Comparison of ENCODE assay signal across 13 mouse cellular contexts in the genomic region with DNA sequence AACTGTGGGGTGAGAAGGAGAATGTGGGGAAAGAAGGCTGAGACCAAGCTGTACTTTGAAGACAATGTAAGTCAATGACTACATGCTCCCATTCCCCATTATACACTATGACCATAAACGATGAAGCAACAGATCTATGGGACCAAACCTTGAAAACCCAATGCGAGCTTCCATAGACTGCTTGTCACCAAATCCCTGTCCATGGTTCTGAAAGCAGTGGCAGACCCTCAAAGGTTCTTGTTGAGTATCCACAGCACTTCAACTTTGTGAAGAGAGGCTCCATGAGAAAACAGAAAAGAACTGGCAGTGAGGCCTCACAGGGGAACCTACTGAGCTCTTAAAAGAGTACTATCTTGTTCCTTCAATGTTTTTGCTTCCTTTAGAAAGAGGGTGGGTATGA.
A peak's percentile ranks its signal among the peaks of the same experiment; 100 is the strongest.
DNase-seq lines count a peak whose midpoint lies in the region; ATAC-seq lines count a peak whose summit lies in the region.
"Had no signal": no experiment of that assay in that cellular context is flagged by ENCODE, and none has a peak within 500 bp of the region (broad histone marks: within the 10 kb centered on the region; RNA-seq: fewer than 3 reads in every experiment).

No protein-coding gene starts in this region.

- ATAC-seq in kidney, embryonic 15.5 days (replicated peaks; ENCODE audit: low FRiP score) = no peak

- no peaks in the 10 kb centered on the region for H3K27me3 ChIP-seq in kidney, embryonic 15.5 days
- H3K27me3 ChIP-seq: embryonic facial prominence, embryonic 13.5 days; megakaryocyte, embryonic 14.5 days had no signal

- intact Hi-C loops in left cerebral cortex, postnatal 4 days (cut with DNase I) = no loop called here

- no peak overlapping the region for H3K4me3 ChIP-seq in kidney, embryonic 15.5 days (replicated peaks)
- H3K4me3 ChIP-seq: embryonic facial prominence, embryonic 13.5 days; left cerebral cortex, adult 2 months; megakaryocyte, embryonic 14.5 days had no signal

- WGBS in kidney, embryonic 15.5 days = 62% methylated on average over 2 of the region's 2 CpGs

- H3K27ac ChIP-seq in kidney, embryonic 15.5 days = no peak overlapping the region
- H3K27ac ChIP-seq: embryonic facial prominence, embryonic 13.5 days; left cerebral cortex, adult 2 months had no signal

- DNase-seq in adrenal gland, postnatal 14 days = peak; percentile 9
- DNase-seq in adrenal gland, postnatal 36 days = no peak
- DNase-seq in lung, postnatal 10 days = peak; percentile 10
- DNase-seq in lung, adult 18-20 months = no peak
- DNase-seq in embryo, embryonic 11.5 days (ENCODE audit: low read depth, low spot score) = peak; percentile 39
- peak; percentile 56 for DNase-seq in retina, postnatal 1 day
- DNase-seq in left cerebral cortex, postnatal 4 days = no peak
- DNase-seq: adrenal gland, postnatal 25 days; B cell, adult 2 months had no signal

- no peak overlapping the region for H3K4me2 ChIP-seq in kidney, embryonic 15.5 days
- H3K4me2 ChIP-seq: embryonic facial prominence, embryonic 13.5 days had no signal

- no peaks in the 10 kb centered on the region for H3K36me3 ChIP-seq in kidney, embryonic 15.5 days
- H3K36me3 ChIP-seq: embryonic facial prominence, embryonic 13.5 days had no signal

- H3K4me1 ChIP-seq in kidney, embryonic 15.5 days = no peaks in the 10 kb centered on the region
- H3K4me1 ChIP-seq: embryonic facial prominence, embryonic 13.5 days; megakaryocyte, embryonic 14.5 days had no signal

- no peaks in the 10 kb centered on the region for H3K9me3 ChIP-seq in kidney, embryonic 15.5 days (replicated peaks)
- H3K9me3 ChIP-seq: embryonic facial prominence, embryonic 13.5 days; megakaryocyte, embryonic 14.5 days had no signal

- H3K9ac ChIP-seq in kidney, embryonic 15.5 days = no peak overlapping the region
- H3K9ac ChIP-seq: embryonic facial prominence, embryonic 13.5 days had no signal

Comparison
In these comparisons a context has a peak if more than half of its experiments do, and no peak if none do; other contexts are left out.
1. DNase-seq: peak in adrenal gland, postnatal 14 days (single experiment), lung, postnatal 10 days (single experiment), embryo, embryonic 11.5 days (single experiment) and retina, postnatal 1 day (single experiment); none in adrenal gland, postnatal 36 days (0 of 2), lung, adult 18-20 months (0 of 2) and left cerebral cortex, postnatal 4 days (single experiment).